Mouse (Mus musculus) midbrain, embryonic 11.5 days (tissue): Measurements from ENCODE around the gene Pyroxd1. TPM values are rescaled to one million over a fixed set of nuclear protein-coding genes. Genes with fewer than 3 reads are reported as not detected.
"Not testable (repeated sequence)": the region's sequence is repeated elsewhere in the genome, so short reads cannot be mapped to it uniquely, and the experiment has no call there.

Source experiments
- ATAC-seq: fragments of 200-750 bp; cut with Nextera tagmentation; 2 replicates; pipeline ENCODE4 v1.8.0; 2017; ENCODE audit warnings: moderate TSS enrichment, moderate library complexity; ENCODE audit not compliant: low FRiP score
- DNase-seq: peaks from one replicate; pipeline ENCODE4 v3.0.0; 2015; ENCODE audit warnings: low spot score; ENCODE audit errors: missing footprints
- H3K27ac ChIP-seq: fragments of 300-500 bp; sonication (generic); 2 replicates; pipeline ENCODE4 v1.5.1; 2014; ENCODE audit warnings: low read depth, low read length
- H3K27me3 ChIP-seq: fragments of 300-500 bp; sonication (generic); 2 replicates; pipeline ENCODE4 v1.6.1; 2014; ENCODE audit warnings: mild to moderate bottlenecking, low read length, moderate library complexity, mixed read lengths; ENCODE audit not compliant: control insufficient read depth, insufficient read depth
- H3K36me3 ChIP-seq: fragments of 300-500 bp; sonication (generic); 2 replicates; pipeline ENCODE4 v1.6.1; 2014; ENCODE audit warnings: mild to moderate bottlenecking, low read length, moderate library complexity, mixed read lengths; ENCODE audit not compliant: control insufficient read depth, insufficient read depth
- H3K4me1 ChIP-seq: fragments of 300-500 bp; sonication (generic); 2 replicates; pipeline ENCODE4 v1.6.1; 2014; ENCODE audit warnings: low read length; ENCODE audit not compliant: control insufficient read depth, insufficient read depth
- H3K4me2 ChIP-seq: fragments of 300-500 bp; sonication (generic); 2 replicates; pipeline ENCODE4 v1.6.1; 2014; ENCODE audit warnings: mild to moderate bottlenecking, moderate library complexity
- H3K4me3 ChIP-seq: fragments of 300-500 bp; sonication (generic); 2 replicates; pipeline ENCODE4 v1.5.1; 2014; ENCODE audit warnings: low read depth, low read length
- H3K9ac ChIP-seq: fragments of 300-500 bp; sonication (generic); 2 replicates; pipeline ENCODE4 v1.6.1; 2014; ENCODE audit warnings: low read length
- H3K9me3 ChIP-seq: fragments of 300-500 bp; sonication (generic); 2 replicates; pipeline ENCODE4 v1.6.1; 2016; ENCODE audit warnings: low read length; ENCODE audit not compliant: control insufficient read depth
- whole genome bisulfite sequencing: fragments of 180-500 bp; shearing (Covaris S2); extraction: QIAGEN DNeasy Blood & Tissue Kit; methylation state at CpG from one replicate; pipeline ENCODE4 v1.1.7; 2014; 5-methylcytosine and 5-hydroxymethylcytosine counted together
- polyA plus RNA-seq: library from polyadenylated mRNA; unstranded; fragments of >200 nt; fragmentation: Nextera tagmentation; extraction: Ambion mirVana; gene quantifications from 2 replicates; pipeline ENCODE4 v1.2.1, GENCODE M21; 2014

Pyroxd1 gene
- polyA plus RNA-seq, 1 experiment from 2014 or later: 24.6 TPM

DNA sequence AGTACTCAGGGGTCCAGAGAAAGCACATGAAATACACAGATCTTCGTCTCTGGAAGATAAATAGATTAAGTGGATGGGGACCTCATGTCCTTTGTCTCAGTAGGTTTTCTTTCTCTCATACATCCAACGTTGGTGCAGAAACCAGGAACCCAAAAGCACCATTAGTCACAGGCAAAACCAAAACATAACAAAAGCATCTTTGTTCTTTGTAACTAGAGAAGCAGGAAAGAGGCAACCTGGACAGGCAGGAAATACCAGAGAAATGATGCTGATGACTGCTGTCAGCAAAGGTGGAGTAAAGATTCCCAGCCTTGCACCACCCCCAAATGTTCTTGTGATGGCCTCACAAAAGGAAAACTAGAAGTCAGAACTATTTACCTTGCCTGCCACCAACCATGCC is 5.9 kb upstream of the Pyroxd1 start:
- H3K36me3 ChIP-seq: no peaks in the 10 kb centered on the region
- no peaks in the 10 kb centered on the region for H3K9me3 ChIP-seq
- ATAC-seq (no peak), DNase-seq (no peak)
- 59% methylated on average over 2 of the region's 2 CpGs for WGBS
- H3K27ac ChIP-seq: no peak overlapping the region
- H3K4me1 ChIP-seq: no peaks in the 10 kb centered on the region
- H3K4me3 ChIP-seq: no peak overlapping the region
- H3K9ac ChIP-seq: no peak overlapping the region
- H3K27me3 ChIP-seq: no peaks in the 10 kb centered on the region
- no peak overlapping the region for H3K4me2 ChIP-seq

- no peak overlapping the region for H3K4me3 ChIP-seq
- H3K4me1 ChIP-seq: peaks cover 5% of the 10 kb centered on the region
- H3K9me3 ChIP-seq: no peaks in the 10 kb centered on the region
- no peak overlapping the region for H3K27ac ChIP-seq
- no peaks in the 10 kb centered on the region for H3K36me3 ChIP-seq
- 72% methylated on average over 2 of the region's 2 CpGs for WGBS
- H3K27me3 ChIP-seq: no peaks in the 10 kb centered on the region
- H3K9ac ChIP-seq: no peak overlapping the region
- DNase-seq: no peak
- H3K4me2 ChIP-seq: no peak overlapping the region
- no peak for ATAC-seq
Measured at GRCm38 (mm10) chr6:142343561-142343960, 1.9 kb upstream of the Pyroxd1 start.

DNA sequence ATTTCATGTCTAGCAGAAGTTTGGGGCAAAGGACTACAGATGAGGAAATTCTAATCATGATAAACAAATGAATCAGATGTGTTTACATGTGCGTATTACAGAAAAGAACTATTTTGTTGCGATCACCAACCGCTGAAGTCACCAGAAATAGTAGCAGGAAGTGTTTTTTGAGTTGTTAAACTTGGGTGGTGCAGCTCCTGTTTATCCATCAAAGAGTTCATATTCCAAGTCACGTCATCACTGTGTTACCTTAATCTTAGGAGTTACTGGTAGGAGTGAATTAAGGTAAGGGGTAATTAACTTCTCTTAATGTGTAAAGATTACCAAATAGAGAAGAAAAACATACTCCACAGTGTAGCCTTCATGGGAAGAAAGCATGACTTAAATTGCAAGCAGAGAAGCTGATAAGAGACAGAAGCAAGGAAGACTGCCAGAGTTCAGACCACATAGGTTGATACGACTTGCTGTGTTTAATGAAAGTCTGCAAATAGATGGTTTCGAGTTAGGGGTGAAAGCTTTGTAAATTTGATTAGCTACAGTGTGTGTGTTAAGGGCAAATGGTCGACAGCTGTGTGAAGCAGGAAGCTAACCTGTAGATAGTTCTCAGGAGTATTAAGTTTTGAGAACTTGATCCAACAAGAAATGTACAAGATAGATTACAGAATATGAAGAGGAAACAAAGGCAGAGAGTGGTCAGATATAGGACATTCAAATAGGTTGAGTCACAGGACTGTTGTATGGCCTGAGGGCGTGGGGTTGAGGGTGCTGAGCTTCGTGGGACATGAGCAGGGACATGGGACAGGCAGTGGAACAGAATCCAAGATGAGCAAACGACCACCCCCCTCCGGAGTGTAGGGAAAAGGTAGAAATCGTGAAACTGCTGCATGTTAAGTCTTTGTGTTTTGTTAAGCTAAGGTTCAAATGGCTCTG is 992 bp downstream of the Pyroxd1 start:
- Histone ChIP-seq H3K4me3 (peak overlapping the region; percentile 78), H3K9ac (peak overlapping the region; percentile 71), H3K4me1 (peaks cover 5% of the 10 kb centered on the region), H3K4me2 (peak overlapping the region; percentile 57), H3K27ac (no peak overlapping the region), H3K36me3 (no peaks in the 10 kb centered on the region), H3K9me3 (no peaks in the 10 kb centered on the region), H3K27me3 (no peaks in the 10 kb centered on the region)
- ATAC-seq (no peak), DNase-seq (peak; percentile 80)
- WGBS: 62% methylated on average over 12 of the region's 12 CpGs

- H3K27ac ChIP-seq: no peak overlapping the region
- DNase-seq (no peak), ATAC-seq (no peak)
- H3K4me3 ChIP-seq: no peak overlapping the region
- 86% methylated on average over 11 of the region's 11 CpGs for WGBS
- peaks cover 5% of the 10 kb centered on the region for H3K4me1 ChIP-seq
- H3K4me2 ChIP-seq: no peak overlapping the region
- no peaks in the 10 kb centered on the region for H3K36me3 ChIP-seq
- no peak overlapping the region for H3K9ac ChIP-seq
- H3K9me3 ChIP-seq: no peaks in the 10 kb centered on the region
- H3K27me3 ChIP-seq: no peaks in the 10 kb centered on the region
Measured at GRCm38 (mm10) chr6:142347431-142348385, 2.3 kb downstream of the Pyroxd1 start.

GRCm38 (mm10) chr6:142352099-142352498 is 6.6 kb downstream of the Pyroxd1 start:
- not testable (repeated sequence) for H3K27me3 ChIP-seq, DNase-seq, H3K4me2 ChIP-seq, H3K36me3 ChIP-seq, H3K9me3 ChIP-seq, H3K9ac ChIP-seq, H3K4me3 ChIP-seq, H3K4me1 ChIP-seq, ATAC-seq, H3K27ac ChIP-seq
- 88% methylated on average over 3 of the region's 3 CpGs for WGBS

- 79% methylated on average over 7 of the region's 7 CpGs for WGBS
- DNase-seq (peak; percentile 54), ATAC-seq (no peak)
- no peak overlapping the region for H3K4me3 ChIP-seq
- H3K36me3 ChIP-seq: peaks cover 8% of the 10 kb centered on the region; the same call in 1 of the 2 replicates
- H3K27me3 ChIP-seq: no peaks in the 10 kb centered on the region
- H3K4me2 ChIP-seq: no peak overlapping the region
- H3K4me1 ChIP-seq: no peaks in the 10 kb centered on the region
- no peak overlapping the region for H3K9ac ChIP-seq
- no peak overlapping the region for H3K27ac ChIP-seq
- no peaks in the 10 kb centered on the region for H3K9me3 ChIP-seq
Measured at GRCm38 (mm10) chr6:142357106-142357505, 11.7 kb downstream of the Pyroxd1 start.

GRCm38 (mm10) chr6:142362036-142362435 is 16.6 kb downstream of the Pyroxd1 start:
- Histone ChIP-seq H3K9me3 (no peaks in the 10 kb centered on the region), H3K4me1 (no peaks in the 10 kb centered on the region), H3K27me3 (no peaks in the 10 kb centered on the region), H3K27ac (no peak overlapping the region), H3K4me3 (no peak overlapping the region), H3K4me2 (no peak overlapping the region), H3K9ac (no peak overlapping the region), H3K36me3 (peaks cover 4% of the 10 kb centered on the region; the same call in 1 of the 2 replicates)
- WGBS: 93% methylated on average over 6 of the region's 6 CpGs
- no peak for ATAC-seq
- no peak for DNase-seq

GRCm38 (mm10) chr6:142363019-142363576 is 17.6 kb downstream of the Pyroxd1 start:
- WGBS: 80% methylated on average over 9 of the region's 9 CpGs
- ATAC-seq (peak; percentile 40; the same call in 1 of the 2 replicates), DNase-seq (peak; percentile 53)
- no peak overlapping the region for H3K4me2 ChIP-seq
- no peak overlapping the region for H3K4me3 ChIP-seq
- H3K9ac ChIP-seq: no peak overlapping the region
- no peak overlapping the region for H3K27ac ChIP-seq
- peaks cover 2% of the 10 kb centered on the region; the same call in 1 of the 2 replicates for H3K36me3 ChIP-seq
- no peaks in the 10 kb centered on the region for H3K4me1 ChIP-seq
- H3K27me3 ChIP-seq: no peaks in the 10 kb centered on the region
- H3K9me3 ChIP-seq: no peaks in the 10 kb centered on the region
